Comparison of ENCODE assay signal across 10 mouse cellular contexts in the genomic region with DNA sequence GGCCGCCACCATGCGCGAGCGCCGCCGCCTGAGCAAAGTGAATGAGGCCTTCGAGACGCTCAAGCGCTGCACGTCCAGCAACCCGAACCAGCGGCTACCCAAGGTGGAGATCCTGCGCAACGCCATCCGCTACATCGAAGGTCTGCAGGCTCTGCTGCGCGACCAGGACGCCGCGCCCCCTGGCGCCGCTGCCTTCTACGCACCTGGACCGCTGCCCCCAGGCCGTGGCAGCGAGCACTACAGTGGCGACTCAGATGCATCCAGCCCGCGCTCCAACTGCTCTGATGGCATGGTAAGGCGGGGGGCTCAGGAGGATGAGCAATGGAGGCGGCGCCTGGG. TPM values are rescaled to one million over a fixed set of nuclear protein-coding genes. Genes with fewer than 3 reads are reported as not detected.
DNase-seq lines count a peak whose midpoint lies in the region; ATAC-seq and TF ChIP-seq lines count a peak whose summit lies in the region.
"Had no signal": no experiment of that assay in that cellular context is flagged by ENCODE, and none has a peak within 500 bp of the region (broad histone marks: within the 10 kb centered on the region; RNA-seq: fewer than 3 reads in every experiment).

No protein-coding gene starts in this region.

- H3K79me2 ChIP-seq in myocyte (ENCODE audit: control insufficient read depth, insufficient read depth), result peaks cover 5% of the 10 kb centered on the region

- H3K9me3 ChIP-seq in kidney, embryonic 15.5 days (replicated peaks), result no peaks in the 10 kb centered on the region
- H3K9me3 ChIP-seq in embryonic facial prominence, embryonic 12.5 days, result no peaks in the 10 kb centered on the region

- no peaks in the 10 kb centered on the region for H3K36me3 ChIP-seq in kidney, embryonic 15.5 days
- H3K36me3 ChIP-seq in embryonic facial prominence, embryonic 12.5 days, result no peaks in the 10 kb centered on the region
- H3K36me3 ChIP-seq in myocyte (ENCODE audit: control insufficient read depth, insufficient read depth), result no peaks in the 10 kb centered on the region

- H3K4me2 ChIP-seq in kidney, embryonic 15.5 days, result peak overlapping the region; percentile 45
- H3K4me2 ChIP-seq in embryonic facial prominence, embryonic 12.5 days (replicated peaks), result peak overlapping the region; percentile 42
- no peak overlapping the region for H3K4me2 ChIP-seq in myocyte (ENCODE audit: low read depth)

- no peak for ATAC-seq in kidney, embryonic 15.5 days (replicated peaks; ENCODE audit: low FRiP score)
- 0 out of 2 replicates have a peak, but pooled peaks have one; percentile 36 for ATAC-seq in embryonic facial prominence, embryonic 12.5 days (ENCODE audit: insufficient number of reproducible peaks, insufficient read depth, low FRiP score, low TSS enrichment)
- ATAC-seq: Patski had no signal

- H3K4me3 ChIP-seq in kidney, embryonic 15.5 days (replicated peaks), result peak overlapping the region; percentile 27
- peak overlapping the region; percentile 28 for H3K4me3 ChIP-seq in embryonic facial prominence, embryonic 12.5 days
- H3K4me3 ChIP-seq in myocyte, result peak overlapping the region; percentile 80

- DNase-seq in kidney, postnatal 36 days, result no peak
- DNase-seq in heart, postnatal 4 days, result peak; percentile 54
- DNase-seq in yolk sac, embryonic 10.5 days (ENCODE audit: low spot score), result no peak
- no peak for DNase-seq in frontal cortex, adult 2 months (ENCODE audit: extremely low spot score in 1 of 2, low spot score in 1 of 2)
- DNase-seq in cerebellum, postnatal 25 days, result no peak

- no peak overlapping the region for H3K9ac ChIP-seq in kidney, embryonic 15.5 days
- peak overlapping the region; percentile 7; the same call in 1 of the 2 replicates for H3K9ac ChIP-seq in embryonic facial prominence, embryonic 12.5 days

- peak overlapping the region; percentile 48 for H3ac ChIP-seq in myocyte (ENCODE audit: control insufficient read depth, insufficient read length)

- H3K27me3 ChIP-seq in kidney, embryonic 15.5 days, result peaks cover 89% of the 10 kb centered on the region
- peaks cover 76% of the 10 kb centered on the region for H3K27me3 ChIP-seq in embryonic facial prominence, embryonic 12.5 days
- no peaks in the 10 kb centered on the region for H3K27me3 ChIP-seq in myocyte (ENCODE audit: control insufficient read depth, insufficient read depth, insufficient read length)

- peak; percentile 64 for TF ChIP-seq POLR2A in myocyte (IDR thresholded peaks at IDR 0.05; ENCODE audit: insufficient read length, low read depth)

- H3K27ac ChIP-seq in kidney, embryonic 15.5 days, result no peak overlapping the region
- no peak overlapping the region for H3K27ac ChIP-seq in embryonic facial prominence, embryonic 12.5 days

- H3K4me1 ChIP-seq in kidney, embryonic 15.5 days, result peaks cover 17% of the 10 kb centered on the region
- peaks cover 13% of the 10 kb centered on the region for H3K4me1 ChIP-seq in embryonic facial prominence, embryonic 12.5 days

- under 1% methylated on average over 33 of the region's 33 CpGs for WGBS in kidney, embryonic 15.5 days
- under 1% methylated on average over 33 of the region's 33 CpGs for WGBS in embryonic facial prominence, embryonic 12.5 days

TF ChIP-seq in myocyte, 11 proteins besides CTCF, POLR2A, EP300 and RAD21:
- no peak for TF ChIP-seq TCF3 (IDR thresholded peaks at IDR 0.05; ENCODE audit: insufficient read length, low read depth)
- TF ChIP-seq POLR2AphosphoS2 (IDR thresholded peaks at IDR 0.05; ENCODE audit: insufficient read length, low read depth), result peak; percentile 73

RNA-seq across cellular contexts. Expression of a gene that starts 0.7 kb away (rescaled TPM):
- 2.2 and 3.1 TPM in 2 replicates for polyA plus RNA-seq in kidney, embryonic 15.5 days (2015; fragmentation: Nextera tagmentation; extraction: Ambion mirVana)
- polyA plus RNA-seq in embryonic facial prominence, embryonic 12.5 days (2016; fragmentation: Nextera tagmentation; extraction: Ambion mirVana), result 27.4 and 28.8 TPM in 2 replicates
- not detected for total RNA-seq in heart, postnatal 4 days (2021)
- 396 TPM for polyA plus RNA-seq in myocyte (2012; fragmentation: generic; extraction: Trizol)
- 0.06 and 0.36 TPM in 2 replicates for polyA plus RNA-seq in frontal cortex, adult 2 months (2012; rRNA removed)
- polyA plus RNA-seq: large intestine, adult 2 months; Patski had no signal

RNA-seq across cellular contexts. Expression of a gene that starts 19.3 kb away (rescaled TPM):
- polyA plus RNA-seq in kidney, embryonic 15.5 days (2015; fragmentation: Nextera tagmentation; extraction: Ambion mirVana), result 0.06 and 0.10 TPM in 2 replicates
- 0.50 and 0.81 TPM in 2 replicates for polyA plus RNA-seq in embryonic facial prominence, embryonic 12.5 days (2016; fragmentation: Nextera tagmentation; extraction: Ambion mirVana)
- total RNA-seq in heart, postnatal 4 days (2021), result under 1 TPM; 0.02 to 0.05 TPM
- 0.07 TPM for polyA plus RNA-seq in myocyte (2012; fragmentation: generic; extraction: Trizol)
- 68.6 and 83.9 TPM in 2 replicates for polyA plus RNA-seq in frontal cortex, adult 2 months (2012; rRNA removed)

Comparison
In these comparisons a context has a peak if more than half of its experiments do, and no peak if none do; other contexts are left out.
1. H3K4me3 ChIP-seq: peak in every context shown above with its lines; median percentile 80 in myocyte; 28 in embryonic facial prominence, embryonic 12.5 days; 27 in kidney, embryonic 15.5 days.
2. RNA of a gene that starts 0.7 kb away (polyA plus RNA-seq): 396 TPM in myocyte (single experiment); 27.4 to 28.8 TPM in embryonic facial prominence, embryonic 12.5 days, 2.2 to 3.1 TPM in kidney, embryonic 15.5 days and 0.06 to 0.36 TPM in frontal cortex, adult 2 months; every median in the first group is over 10 times any median in the second.
3. RNA of a gene that starts 19.3 kb away (polyA plus RNA-seq): 68.6 to 83.9 TPM in frontal cortex, adult 2 months; 0.50 to 0.81 TPM in embryonic facial prominence, embryonic 12.5 days, 0.07 TPM in myocyte (single experiment) and 0.06 to 0.10 TPM in kidney, embryonic 15.5 days; every median in the first group is over 10 times any median in the second.